Mouse (Mus musculus) MEL-GATA-1-ER (cell line): ENCODE results near the gene Ppfibp1.
"Not testable (repeated sequence)": the region's sequence is repeated elsewhere in the genome, so short reads cannot be mapped to it uniquely, and the experiment has no call there.

ENCODE experiments used
- DNase-seq: peaks from one replicate; pipeline ENCODE4 v3.0.0-alpha.2; 2012; ENCODE audit warnings: low read depth; ENCODE audit errors: extremely low read depth

Gene Ppfibp1

GRCm38 (mm10) chr6:146887958-146888659 is at the start of gene Ppfibp1:
Gene Ppfibp1 (plus strand): TSS chr6:146888487.
- peak; percentile 57 for DNase-seq

GRCm38 (mm10) chr6:146838863-146839262 is 49.4 kb upstream of the Ppfibp1 start:
- DNase-seq: no peak

- DNase-seq: no peak
Measured at GRCm38 (mm10) chr6:146844867-146845266, 43.4 kb upstream of the Ppfibp1 start.

GRCm38 (mm10) chr6:146845347-146845746 is 42.9 kb upstream of the Ppfibp1 start:
- no peak for DNase-seq

GRCm38 (mm10) chr6:146845961-146846750 is 42.1 kb upstream of the Ppfibp1 start:
- no peak for DNase-seq

- no peak for DNase-seq
Measured at GRCm38 (mm10) chr6:146847402-146847801, 40.9 kb upstream of the Ppfibp1 start.

- DNase-seq: no peak
Measured at GRCm38 (mm10) chr6:146848281-146848680, 40.0 kb upstream of the Ppfibp1 start.

- no peak for DNase-seq
Measured at GRCm38 (mm10) chr6:146850050-146850449, 38.2 kb upstream of the Ppfibp1 start, which contains the start of gene Smco2. Gene Smco2 (plus strand): TSS chr6:146850104.

GRCm38 (mm10) chr6:146851916-146852315 is 36.4 kb upstream of the Ppfibp1 start:
- DNase-seq: no peak

- no peak for DNase-seq
Measured at GRCm38 (mm10) chr6:146852739-146853138, 35.5 kb upstream of the Ppfibp1 start.

- no peak for DNase-seq
Measured at GRCm38 (mm10) chr6:146855185-146855584, 33.1 kb upstream of the Ppfibp1 start.

GRCm38 (mm10) chr6:146857386-146857785 is 30.9 kb upstream of the Ppfibp1 start:
- DNase-seq: no peak

GRCm38 (mm10) chr6:146863154-146863553 is 25.1 kb upstream of the Ppfibp1 start:
- no peak for DNase-seq

GRCm38 (mm10) chr6:146864370-146864769 is 23.9 kb upstream of the Ppfibp1 start:
- DNase-seq: not testable (repeated sequence)

- DNase-seq: no peak
Measured at GRCm38 (mm10) chr6:146865701-146866100, 22.6 kb upstream of the Ppfibp1 start.

- no peak for DNase-seq
Measured at GRCm38 (mm10) chr6:146871975-146872374, 16.3 kb upstream of the Ppfibp1 start.

- no peak for DNase-seq
Measured at GRCm38 (mm10) chr6:146874415-146874814, 13.9 kb upstream of the Ppfibp1 start.

GRCm38 (mm10) chr6:146876820-146877219 is 11.5 kb upstream of the Ppfibp1 start:
- DNase-seq: no peak

GRCm38 (mm10) chr6:146877425-146878045 is 10.8 kb upstream of the Ppfibp1 start:
- no peak for DNase-seq

GRCm38 (mm10) chr6:146878926-146879325 is 9.4 kb upstream of the Ppfibp1 start:
- no peak for DNase-seq

- no peak for DNase-seq
Measured at GRCm38 (mm10) chr6:146879856-146880255, 8.4 kb upstream of the Ppfibp1 start.

- no peak for DNase-seq
Measured at GRCm38 (mm10) chr6:146880296-146880695, 8.0 kb upstream of the Ppfibp1 start.
